8 mouse cellular contexts compared by ENCODE assay signal in the genomic region with DNA sequence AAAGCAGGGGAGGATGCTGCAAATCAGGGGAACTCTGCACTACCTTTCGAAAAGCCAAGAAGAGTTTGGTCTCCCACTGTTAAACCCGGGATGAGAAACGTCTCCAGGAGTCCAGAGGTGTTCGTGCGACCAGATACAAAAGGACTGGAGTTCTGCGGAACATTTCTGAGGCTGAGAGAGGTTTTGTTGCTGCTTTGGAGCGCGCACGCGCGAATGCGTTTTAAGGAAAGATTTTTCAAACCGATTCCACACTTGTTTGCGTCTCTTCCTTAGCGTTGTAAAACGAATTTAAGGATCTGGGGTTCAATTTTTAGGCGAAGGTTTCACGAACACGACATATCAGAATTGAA.
DNase-seq lines count a peak whose midpoint lies in the region; ATAC-seq and TF ChIP-seq lines count a peak whose summit lies in the region.

No protein-coding gene starts in this region.

- DNase-seq in heart, postnatal 10 days: no peak
- peak; percentile 51 for DNase-seq in ZHBTc4 (ENCODE audit: low read depth, low spot score)
- DNase-seq in hindbrain, embryonic 11.5 days (ENCODE audit: low spot score): peak; percentile 69
- DNase-seq in liver, embryonic 14.5 days (ENCODE audit: low read depth in 3 of 3, low spot score in 3 of 3): no peak
- DNase-seq in cerebellum, postnatal 4 days (ENCODE audit: low spot score in 2 of 2): no peak
- DNase-seq in layer of hippocampus, postnatal 10 days (ENCODE audit: low spot score in 2 of 2): no peak
- no peak for DNase-seq in urinary bladder, adult 2 months (ENCODE audit: low spot score)

- peaks cover 0 to 5% of the 10 kb centered on the region in 2 experiments; a peak in 3 of 4 replicates for H3K4me1 ChIP-seq in heart, embryonic 14.5 days (ENCODE audit: control insufficient read depth in 2 of 2, insufficient read depth in 2 of 2, low read length in 2 of 2)
- H3K4me1 ChIP-seq in hindbrain, embryonic 11.5 days (replicated peaks; ENCODE audit: control insufficient read depth, insufficient read depth, low read length): no peaks in the 10 kb centered on the region
- 0 out of 4 replicates have a peak, but pooled peaks cover 0 to 3% of the 10 kb centered on the region in 2 experiments for H3K4me1 ChIP-seq in liver, embryonic 14.5 days (replicated peaks; ENCODE audit: control insufficient read depth in 2 of 2, insufficient read depth in 2 of 2, low read length in 1 of 2)

- TF ChIP-seq EP300 in liver, embryonic 14.5 days (IDR thresholded peaks at IDR 0.05; ENCODE audit: low read depth): no peak

- peak overlapping the region; percentile 66 to 74 for H3K4me3 ChIP-seq in heart, embryonic 14.5 days (ENCODE audit: control insufficient read depth in 1 of 2, insufficient read depth in 1 of 2, low read depth in 1 of 2, low read length in 2 of 2)
- peak overlapping the region; percentile 54 for H3K4me3 ChIP-seq in hindbrain, embryonic 11.5 days (ENCODE audit: low read depth, low read length)
- H3K4me3 ChIP-seq in liver, embryonic 14.5 days (ENCODE audit: insufficient read depth in 1 of 2, low read depth in 2 of 2, low read length in 2 of 2): peak overlapping the region; percentile 50 to 59

- intact Hi-C loops in heart, postnatal 10 days (cut with DNase I): loop anchor here (2.0 to 5.0 kb wide), 4 partner anchors 31 to 83 kb away; no protein-coding TSS in a partner anchor

- peak overlapping the region; percentile 75 for H3K9ac ChIP-seq in heart, embryonic 14.5 days (ENCODE audit: low read length)
- peak overlapping the region; percentile 74 for H3K9ac ChIP-seq in hindbrain, embryonic 11.5 days (ENCODE audit: low read depth, low read length)
- H3K9ac ChIP-seq in liver, embryonic 14.5 days (replicated peaks): no peak overlapping the region

- H3K27me3 ChIP-seq in heart, embryonic 14.5 days (ENCODE audit: control insufficient read depth, insufficient read depth, low read length): no peaks in the 10 kb centered on the region
- H3K27me3 ChIP-seq in hindbrain, embryonic 11.5 days (ENCODE audit: control insufficient read depth, insufficient read depth, low read length): no peaks in the 10 kb centered on the region; the same call in none of the 2 replicates
- H3K27me3 ChIP-seq in liver, embryonic 14.5 days (ENCODE audit: control insufficient read depth, insufficient read depth, low read length): peaks cover 22% of the 10 kb centered on the region

- no peak for ATAC-seq in heart, embryonic 14.5 days (ENCODE audit: insufficient number of reproducible peaks, insufficient read depth, low FRiP score, low read depth)
- ATAC-seq in hindbrain, embryonic 11.5 days (ENCODE audit: low FRiP score): no peak
- no peak for ATAC-seq in liver, embryonic 14.5 days (ENCODE audit: insufficient read depth)

- no peaks in the 10 kb centered on the region for H3K36me3 ChIP-seq in heart, embryonic 14.5 days (ENCODE audit: control insufficient read depth, insufficient read depth, low read length)
- H3K36me3 ChIP-seq in hindbrain, embryonic 11.5 days (ENCODE audit: control insufficient read depth, insufficient read depth, low read length): no peaks in the 10 kb centered on the region
- no peaks in the 10 kb centered on the region for H3K36me3 ChIP-seq in liver, embryonic 14.5 days (replicated peaks; ENCODE audit: control insufficient read depth, insufficient read depth, low read depth)

- H3K27ac ChIP-seq in heart, embryonic 14.5 days (replicated peaks in 1 of 2; ENCODE audit: control insufficient read depth in 1 of 2, insufficient read depth in 1 of 2, low read depth in 2 of 2, low read length in 2 of 2): peak overlapping the region; percentile 54 to 74
- H3K27ac ChIP-seq in hindbrain, embryonic 11.5 days (ENCODE audit: low read depth, low read length): no peak overlapping the region
- no peak overlapping the region for H3K27ac ChIP-seq in liver, embryonic 14.5 days

- TF ChIP-seq CTCF in liver, embryonic 14.5 days (IDR thresholded peaks at IDR 0.05; ENCODE audit: low read depth): no peak

- WGBS in heart, embryonic 14.5 days: 1% methylated on average over 19 of the region's 19 CpGs
- under 1% methylated on average over 19 of the region's 19 CpGs for WGBS in hindbrain, embryonic 11.5 days
- 3% methylated on average over 19 of the region's 19 CpGs for WGBS in liver, embryonic 14.5 days (ENCODE audit: insufficient replicate concordance)

- H3K4me2 ChIP-seq in heart, embryonic 14.5 days (ENCODE audit: low read length): peak overlapping the region; percentile 97
- peak overlapping the region; percentile 92 for H3K4me2 ChIP-seq in hindbrain, embryonic 11.5 days (replicated peaks; ENCODE audit: low read depth, low read length)
- H3K4me2 ChIP-seq in liver, embryonic 14.5 days (ENCODE audit: low read depth): peak overlapping the region; percentile 59

- no peaks in the 10 kb centered on the region for H3K9me3 ChIP-seq in heart, embryonic 14.5 days (ENCODE audit: control insufficient read depth, low read length)
- no peaks in the 10 kb centered on the region for H3K9me3 ChIP-seq in hindbrain, embryonic 11.5 days (ENCODE audit: control insufficient read depth, low read length)
- H3K9me3 ChIP-seq in liver, embryonic 14.5 days (ENCODE audit: control insufficient read depth, low read length): no peaks in the 10 kb centered on the region

Comparison
In these comparisons a context has a peak if more than half of its experiments do, and no peak if none do; other contexts are left out.
1. H3K27ac ChIP-seq: peak in heart, embryonic 14.5 days (2 of 2); none in hindbrain, embryonic 11.5 days (single experiment) and liver, embryonic 14.5 days (single experiment).
2. DNase-seq: peak in ZHBTc4 (single experiment) and hindbrain, embryonic 11.5 days (single experiment); none in heart, postnatal 10 days (0 of 2), liver, embryonic 14.5 days (0 of 3), cerebellum, postnatal 4 days (0 of 2), layer of hippocampus, postnatal 10 days (0 of 2) and urinary bladder, adult 2 months (single experiment).
3. Peak in every context shown above with its lines, with median percentiles within 50 percentile points of each other: H3K4me2 ChIP-seq and H3K4me3 ChIP-seq.